Mouse (Mus musculus): ENCODE results near the gene D7Ertd443e. TPM values are rescaled to one million over a fixed set of nuclear protein-coding genes. Genes with fewer than 3 reads are reported as not detected.

D7Ertd443e gene
- polyA plus RNA-seq, 1 experiment from 2014 or later = 0.06 TPM

DNA sequence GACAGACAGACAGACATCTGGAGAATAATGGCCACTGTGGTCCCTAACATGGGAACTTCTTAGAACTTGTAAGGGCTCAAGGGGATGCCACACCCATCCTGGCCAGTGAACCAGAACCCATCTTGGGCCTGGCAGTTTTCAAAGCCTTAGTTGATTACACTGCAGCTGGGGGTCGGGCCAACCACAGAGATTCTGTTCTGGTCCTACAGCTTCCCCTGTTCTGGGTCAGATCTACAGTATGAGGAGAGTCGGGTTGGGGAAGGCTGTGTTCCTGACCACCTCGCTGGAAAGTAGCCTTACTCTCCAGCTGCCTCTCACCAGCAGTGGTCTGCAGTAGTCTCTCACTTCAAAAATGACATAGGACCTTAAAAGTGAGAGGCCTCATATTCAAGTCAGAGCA is 159.2 kb downstream of the D7Ertd443e start:
- 58% methylated on average over 3 of the region's 3 CpGs for WGBS
- no peak for ATAC-seq

DNA sequence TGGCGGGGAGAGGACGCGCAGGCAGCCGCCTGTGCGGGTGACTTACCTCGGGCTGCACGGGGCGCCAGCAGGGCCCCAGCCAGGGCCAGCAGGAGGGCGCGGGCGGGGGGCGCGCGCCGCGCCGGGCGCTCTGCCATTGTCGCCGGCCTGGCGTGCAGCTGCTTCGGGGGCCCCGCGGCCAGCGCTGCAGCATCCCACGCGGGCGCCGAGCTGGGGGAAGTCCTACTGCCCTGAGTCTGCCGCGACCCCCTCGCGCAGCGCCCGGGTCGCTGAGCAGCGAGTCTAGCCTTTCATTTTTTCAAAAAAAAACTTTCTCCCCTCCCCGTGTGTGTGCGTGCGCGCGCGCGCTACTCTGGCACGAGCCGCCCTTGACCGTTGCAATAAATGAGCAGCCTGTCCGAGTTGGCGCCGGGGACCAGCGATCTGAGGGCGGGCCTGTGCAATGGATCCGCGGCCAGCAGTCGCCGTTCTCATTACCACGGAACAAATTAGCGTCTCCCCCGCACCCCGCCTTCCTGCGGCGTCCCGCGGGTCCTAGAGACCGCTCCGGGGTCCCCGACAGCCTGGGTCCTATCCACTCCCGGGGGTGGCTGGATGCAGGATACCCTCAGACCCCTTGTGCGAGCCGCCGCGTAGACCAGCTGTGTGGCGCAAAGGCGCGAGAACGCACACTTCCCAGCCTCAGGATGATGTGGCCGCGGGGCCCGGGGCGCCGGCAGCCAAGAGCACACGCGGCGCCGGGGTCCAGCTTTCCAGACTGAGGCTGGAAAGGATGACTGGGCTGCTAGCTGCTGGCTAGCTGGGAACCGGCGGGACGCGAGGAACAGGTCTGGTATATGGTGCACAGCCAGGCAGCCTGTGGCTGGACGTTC is 160.5 kb downstream of the D7Ertd443e start:
- peak overlapping the region; percentile 75 for H3K4me3 ChIP-seq (ENCODE audit: low read length)
- peak overlapping the region; percentile 99 for H3K4me2 ChIP-seq (ENCODE audit: low read length)
- WGBS = under 1% methylated on average over 77 of the region's 90 CpGs
- H3K27ac ChIP-seq (ENCODE audit: low read depth, low read length) = peak overlapping the region; percentile 66
- no peaks in the 10 kb centered on the region for H3K9me3 ChIP-seq (ENCODE audit: control insufficient read depth, low read length)
- peak; percentile 86 for ATAC-seq
- H3K9ac ChIP-seq (ENCODE audit: low read depth, low read length) = peak overlapping the region; percentile 77
- peaks cover 10% of the 10 kb centered on the region for H3K4me1 ChIP-seq (ENCODE audit: control insufficient read depth, insufficient read depth, low read depth, low read length)
- H3K36me3 ChIP-seq (ENCODE audit: control insufficient read depth, insufficient read depth, low read length) = no peaks in the 10 kb centered on the region
- no peaks in the 10 kb centered on the region; the same call in 1 of the 2 replicates for H3K27me3 ChIP-seq (replicated peaks; ENCODE audit: control insufficient read depth, insufficient read depth, low read length)

More for the DNA sequence above, 159.2 kb downstream of the D7Ertd443e start:
- Histone ChIP-seq H3K27ac (ENCODE audit: low read depth, low read length) (no peak overlapping the region), H3K36me3 (ENCODE audit: control insufficient read depth, insufficient read depth, low read length) (no peaks in the 10 kb centered on the region), H3K27me3 (replicated peaks; ENCODE audit: control insufficient read depth, insufficient read depth, low read length) (no peaks in the 10 kb centered on the region; the same call in 1 of the 2 replicates), H3K4me3 (ENCODE audit: low read length) (no peak overlapping the region), H3K9ac (ENCODE audit: low read depth, low read length) (no peak overlapping the region), H3K4me2 (ENCODE audit: low read length) (no peak overlapping the region), H3K4me1 (ENCODE audit: control insufficient read depth, insufficient read depth, low read depth, low read length) (peaks cover 10% of the 10 kb centered on the region), H3K9me3 (ENCODE audit: control insufficient read depth, low read length) (no peaks in the 10 kb centered on the region)

DNA sequence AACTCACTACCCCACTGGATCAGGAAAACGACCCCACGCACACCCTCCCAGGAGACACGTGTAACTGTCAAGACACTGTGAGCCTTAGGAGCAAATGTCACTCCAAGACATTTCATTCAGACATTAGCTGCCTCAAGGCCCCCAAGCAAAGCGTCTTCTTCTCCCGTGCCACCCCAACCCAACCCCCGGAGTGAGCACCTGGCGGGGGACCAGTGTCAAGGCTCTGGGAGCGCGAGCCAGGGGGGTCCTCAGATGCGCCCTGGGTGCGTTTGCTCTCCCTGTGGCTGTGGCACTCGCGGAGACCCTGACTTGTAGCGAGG is 161.1 kb downstream of the D7Ertd443e start:
- peaks cover 10% of the 10 kb centered on the region for H3K4me1 ChIP-seq (ENCODE audit: control insufficient read depth, insufficient read depth, low read depth, low read length)
- no peaks in the 10 kb centered on the region; the same call in 1 of the 2 replicates for H3K27me3 ChIP-seq (replicated peaks; ENCODE audit: control insufficient read depth, insufficient read depth, low read length)
- 0 out of 2 replicates have a peak, but pooled peaks have one; percentile 5 for ATAC-seq
- peak overlapping the region; percentile 66; the same call in 1 of the 2 replicates for H3K27ac ChIP-seq (ENCODE audit: low read depth, low read length)
- H3K4me3 ChIP-seq (ENCODE audit: low read length) = peak overlapping the region; percentile 75
- no peaks in the 10 kb centered on the region for H3K9me3 ChIP-seq (ENCODE audit: control insufficient read depth, low read length)
- no peaks in the 10 kb centered on the region for H3K36me3 ChIP-seq (ENCODE audit: control insufficient read depth, insufficient read depth, low read length)
- 1% methylated on average over 14 of the region's 14 CpGs for WGBS
- H3K4me2 ChIP-seq (ENCODE audit: low read length) = peak overlapping the region; percentile 99
- H3K9ac ChIP-seq (ENCODE audit: low read depth, low read length) = peak overlapping the region; percentile 77

DNA sequence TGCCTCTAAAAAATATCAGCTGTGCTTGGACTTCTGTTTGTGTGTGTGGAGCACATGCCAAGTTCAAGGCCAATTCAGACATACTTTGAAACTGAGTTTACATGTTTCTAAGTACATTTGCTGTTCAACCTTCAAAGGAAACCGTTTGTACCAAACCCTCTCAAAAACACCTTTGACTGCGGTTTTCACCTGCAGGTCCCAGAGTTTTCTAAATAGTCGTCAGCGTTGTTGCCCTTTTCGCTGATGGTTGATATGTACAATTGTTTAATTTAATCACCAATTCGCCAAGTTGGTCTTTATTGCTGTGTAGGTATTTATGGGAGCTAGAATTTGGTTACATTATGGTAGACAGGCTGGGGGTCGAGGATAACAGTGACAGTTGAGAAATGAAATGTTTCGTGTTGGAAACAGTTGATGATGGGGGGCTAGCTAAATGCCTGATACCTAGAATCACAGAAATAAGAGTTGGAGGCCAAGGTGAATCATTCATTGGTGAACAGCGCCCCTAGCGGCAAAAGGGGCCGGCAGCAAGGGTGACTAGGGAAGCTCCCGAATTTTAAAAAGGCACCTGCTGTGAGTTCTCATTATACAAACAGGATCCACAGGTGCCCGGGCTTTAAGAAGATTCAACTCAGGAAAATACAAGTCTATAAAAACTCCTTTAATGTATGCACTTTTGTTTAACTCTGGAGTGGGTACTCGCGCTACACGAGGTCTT is 161.9 kb downstream of the D7Ertd443e start:
- Histone ChIP-seq H3K4me2 (ENCODE audit: low read length) (peak overlapping the region; percentile 99), H3K9ac (ENCODE audit: low read depth, low read length) (no peak overlapping the region), H3K4me1 (ENCODE audit: control insufficient read depth, insufficient read depth, low read depth, low read length) (peaks cover 10% of the 10 kb centered on the region), H3K9me3 (ENCODE audit: control insufficient read depth, low read length) (no peaks in the 10 kb centered on the region), H3K36me3 (ENCODE audit: control insufficient read depth, insufficient read depth, low read length) (no peaks in the 10 kb centered on the region), H3K27ac (ENCODE audit: low read depth, low read length) (no peak overlapping the region), H3K27me3 (replicated peaks; ENCODE audit: control insufficient read depth, insufficient read depth, low read length) (no peaks in the 10 kb centered on the region; the same call in 1 of the 2 replicates), H3K4me3 (ENCODE audit: low read length) (peak overlapping the region; percentile 75)
- WGBS = 29% methylated on average over 16 of the region's 16 CpGs
- ATAC-seq = no peak

Other genes starting within 250 kb of the D7Ertd443e start
- gene Adam12, start 153.5 kb downstream of the D7Ertd443e start, polyA plus RNA-seq (2015; fragmentation: Nextera tagmentation; extraction: Ambion mirVana) = 3.3 and 4.6 TPM in 2 replicates